In the genomic region with DNA sequence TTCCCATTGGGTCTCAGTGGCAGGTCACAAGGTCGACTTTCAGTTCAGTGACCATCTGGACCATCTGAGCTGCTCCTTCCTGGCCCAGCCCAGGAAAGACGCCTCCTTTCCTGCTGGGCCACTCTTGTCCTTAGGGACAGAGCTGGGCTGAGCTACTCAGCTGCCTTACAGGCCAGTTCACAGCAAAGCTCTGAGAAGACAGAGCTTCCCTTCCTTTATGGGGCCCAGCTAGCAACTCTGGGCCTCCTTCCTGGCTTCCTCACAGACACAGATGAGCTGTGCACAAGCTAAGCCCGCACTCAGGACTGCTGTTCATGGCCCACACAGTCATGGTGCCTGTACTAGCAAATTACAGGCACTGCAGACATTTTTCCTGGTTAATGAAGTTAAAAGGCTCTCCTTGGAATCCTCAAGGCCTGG, we compare ENCODE assay signal across 10 mouse cellular contexts. TPM values are rescaled to one million over a fixed set of nuclear protein-coding genes. Genes with fewer than 3 reads are reported as not detected.
DNase-seq lines count a peak whose midpoint lies in the region; ATAC-seq lines count a peak whose summit lies in the region.
"Had no signal": no experiment of that assay in that cellular context is flagged by ENCODE, and none has a peak within 500 bp of the region (broad histone marks: within the 10 kb centered on the region; RNA-seq: fewer than 3 reads in every experiment).

No protein-coding gene starts in this region.

- peak overlapping the region; percentile 17; the same call in 1 of the 2 replicates for H3K27ac ChIP-seq in embryonic facial prominence, embryonic 15.5 days (replicated peaks)
- peak overlapping the region; percentile 53; the same call in 1 of the 2 replicates for H3K27ac ChIP-seq in hindbrain, embryonic 11.5 days (ENCODE audit: low read depth, low read length)
- H3K27ac ChIP-seq in liver, embryonic 15.5 days (replicated peaks): peak overlapping the region; percentile 64

- no peak overlapping the region for H3K4me2 ChIP-seq in embryonic facial prominence, embryonic 15.5 days (replicated peaks)
- H3K4me2 ChIP-seq in hindbrain, embryonic 11.5 days (replicated peaks; ENCODE audit: low read depth, low read length): no peak overlapping the region
- no peak overlapping the region for H3K4me2 ChIP-seq in liver, embryonic 15.5 days

- peak; percentile 35; the same call in 1 of the 2 replicates for ATAC-seq in embryonic facial prominence, embryonic 15.5 days (ENCODE audit: insufficient number of reproducible peaks, low FRiP score, low TSS enrichment, low read depth)
- ATAC-seq in hindbrain, embryonic 11.5 days (ENCODE audit: low FRiP score): no peak
- ATAC-seq in liver, embryonic 15.5 days (ENCODE audit: insufficient read depth): no peak

- no peaks in the 10 kb centered on the region for H3K9me3 ChIP-seq in embryonic facial prominence, embryonic 15.5 days (replicated peaks)
- H3K9me3 ChIP-seq in hindbrain, embryonic 11.5 days (ENCODE audit: control insufficient read depth, low read length): no peaks in the 10 kb centered on the region
- no peaks in the 10 kb centered on the region for H3K9me3 ChIP-seq in liver, embryonic 15.5 days (replicated peaks)

- peaks cover 10% of the 10 kb centered on the region for H3K4me1 ChIP-seq in embryonic facial prominence, embryonic 15.5 days
- H3K4me1 ChIP-seq in hindbrain, embryonic 11.5 days (replicated peaks; ENCODE audit: control insufficient read depth, insufficient read depth, low read length): peaks cover 12% of the 10 kb centered on the region
- peaks cover 54% of the 10 kb centered on the region for H3K4me1 ChIP-seq in liver, embryonic 15.5 days (replicated peaks)

- H3K4me3 ChIP-seq in embryonic facial prominence, embryonic 15.5 days (replicated peaks): no peak overlapping the region
- no peak overlapping the region for H3K4me3 ChIP-seq in hindbrain, embryonic 11.5 days (ENCODE audit: low read depth, low read length)
- H3K4me3 ChIP-seq in liver, embryonic 15.5 days (replicated peaks): no peak overlapping the region

- no peaks in the 10 kb centered on the region for H3K36me3 ChIP-seq in embryonic facial prominence, embryonic 15.5 days
- H3K36me3 ChIP-seq in hindbrain, embryonic 11.5 days (ENCODE audit: control insufficient read depth, insufficient read depth, low read length): no peaks in the 10 kb centered on the region
- peaks cover 12% of the 10 kb centered on the region for H3K36me3 ChIP-seq in liver, embryonic 15.5 days (replicated peaks)

- H3K27me3 ChIP-seq in embryonic facial prominence, embryonic 15.5 days: no peaks in the 10 kb centered on the region
- no peaks in the 10 kb centered on the region for H3K27me3 ChIP-seq in hindbrain, embryonic 11.5 days (ENCODE audit: control insufficient read depth, insufficient read depth, low read length)
- no peaks in the 10 kb centered on the region for H3K27me3 ChIP-seq in liver, embryonic 15.5 days

- WGBS in embryonic facial prominence, embryonic 15.5 days: 31% methylated on average over 3 of the region's 3 CpGs
- 44% methylated on average over 3 of the region's 3 CpGs for WGBS in hindbrain, embryonic 11.5 days
- 42% methylated on average over 3 of the region's 3 CpGs for WGBS in liver, embryonic 15.5 days (ENCODE audit: insufficient replicate concordance)

- no peak overlapping the region for H3K9ac ChIP-seq in embryonic facial prominence, embryonic 15.5 days
- no peak overlapping the region for H3K9ac ChIP-seq in hindbrain, embryonic 11.5 days (ENCODE audit: low read depth, low read length)
- no peak overlapping the region for H3K9ac ChIP-seq in liver, embryonic 15.5 days

- peak; percentile 21 for DNase-seq in gastrocnemius, adult 18-20 months (ENCODE audit: low spot score)
- no peak for DNase-seq in gastrocnemius, adult 8-10 months (ENCODE audit: low spot score in 2 of 2)
- DNase-seq in hindbrain, embryonic 11.5 days (ENCODE audit: low spot score): no peak
- no peak for DNase-seq in thymus, postnatal 0 days (ENCODE audit: low spot score)
- no peak for DNase-seq in thymus, postnatal 36 days
- no peak for DNase-seq in left cerebral cortex, adult 9 months (ENCODE audit: low spot score in 2 of 2)

RNA-seq across cellular contexts. Expression of a gene that starts 34.6 kb away (rescaled TPM):
- not detected for total RNA-seq in gastrocnemius, adult 18-20 months (2021)
- not detected for total RNA-seq in gastrocnemius, adult 8-10 months (2022)
- not detected in 2 replicates for polyA plus RNA-seq in embryonic facial prominence, embryonic 15.5 days (2015; fragmentation: Nextera tagmentation; extraction: Ambion mirVana)
- polyA plus RNA-seq in hindbrain, embryonic 11.5 days (2014; fragmentation: Nextera tagmentation; extraction: Ambion mirVana): not detected in 2 replicates
- polyA plus RNA-seq in liver, embryonic 15.5 days (2015; fragmentation: Nextera tagmentation; extraction: Ambion mirVana): not detected in 2 replicates
- not detected in 2 replicates for polyA plus RNA-seq in thymus, postnatal 0 days (2015; fragmentation: Nextera tagmentation; extraction: Ambion mirVana)
- total RNA-seq: adrenal gland, postnatal 4 days had no signal
- polyA plus RNA-seq: small intestine, adult 2 months had no signal
